Comparison of ENCODE assay signal across 11 mouse cellular contexts in genomic region chr12:69093073-69093797, GRCm38 (mm10).
DNase-seq lines count a peak whose midpoint lies in the region; ATAC-seq and TF ChIP-seq lines count a peak whose summit lies in the region.
"Had no signal": no experiment of that assay in that cellular context is flagged by ENCODE, and none has a peak within 500 bp of the region (broad histone marks: within the 10 kb centered on the region; RNA-seq: fewer than 3 reads in every experiment).

No protein-coding gene starts in this region.

- H3K9me3 ChIP-seq in heart, postnatal 0 days (replicated peaks; ENCODE audit: control insufficient read depth, low read length): no peaks in the 10 kb centered on the region
- no peaks in the 10 kb centered on the region for H3K9me3 ChIP-seq in midbrain, postnatal 0 days (ENCODE audit: low read length)
- no peaks in the 10 kb centered on the region for H3K9me3 ChIP-seq in midbrain, embryonic 16.5 days (replicated peaks; ENCODE audit: control insufficient read depth, low read length, poor library complexity, severe bottlenecking)

- no peak for TF ChIP-seq EP300 in heart, postnatal 0 days (IDR thresholded peaks at IDR 0.05; ENCODE audit: low read depth)

- WGBS in heart, postnatal 0 days: 62% methylated on average over 13 of the region's 13 CpGs
- 71% methylated on average over 13 of the region's 13 CpGs for WGBS in midbrain, postnatal 0 days
- WGBS in midbrain, embryonic 16.5 days: 70% methylated on average over 13 of the region's 13 CpGs

- no peaks in the 10 kb centered on the region for H3K27me3 ChIP-seq in heart, postnatal 0 days (ENCODE audit: control insufficient read depth, insufficient read depth, low read length)
- H3K27me3 ChIP-seq in midbrain, postnatal 0 days (ENCODE audit: insufficient read depth, low read length): no peaks in the 10 kb centered on the region
- no peaks in the 10 kb centered on the region for H3K27me3 ChIP-seq in midbrain, embryonic 16.5 days (ENCODE audit: control insufficient read depth, insufficient read depth, low read depth, low read length)

- no peak overlapping the region for H3K9ac ChIP-seq in heart, postnatal 0 days (replicated peaks; ENCODE audit: low read depth, low read length)
- H3K9ac ChIP-seq in midbrain, postnatal 0 days (replicated peaks; ENCODE audit: low read length, poor library complexity, severe bottlenecking): no peak overlapping the region
- no peak overlapping the region for H3K9ac ChIP-seq in midbrain, embryonic 16.5 days (ENCODE audit: low read depth, low read length)

- no peaks in the 10 kb centered on the region for H3K36me3 ChIP-seq in heart, postnatal 0 days (replicated peaks; ENCODE audit: control insufficient read depth, insufficient read depth, low read length)
- H3K36me3 ChIP-seq in midbrain, postnatal 0 days (ENCODE audit: insufficient read depth, low read length): no peaks in the 10 kb centered on the region
- H3K36me3 ChIP-seq in midbrain, embryonic 16.5 days (ENCODE audit: control insufficient read depth, insufficient read depth, low read length): no peaks in the 10 kb centered on the region

- no peak overlapping the region for H3K27ac ChIP-seq in heart, postnatal 0 days (ENCODE audit: low read depth)
- H3K27ac ChIP-seq in midbrain, postnatal 0 days (ENCODE audit: low read depth, low read length): no peak overlapping the region
- H3K27ac ChIP-seq in midbrain, embryonic 16.5 days (ENCODE audit: low read length): no peak overlapping the region

- 0 out of 2 replicates have a peak, but pooled peaks have one; percentile 12 for TF ChIP-seq CTCF in heart, postnatal 0 days (IDR thresholded peaks at IDR 0.05; ENCODE audit: low read depth)
- TF ChIP-seq CTCF in midbrain, postnatal 0 days (IDR thresholded peaks at IDR 0.05): peak; percentile 71

- intact Hi-C loops in heart, postnatal 10 days (cut with DNase I): no loop called here

- DNase-seq in heart, postnatal 0 days (ENCODE audit: low spot score): no peak
- no peak for DNase-seq in heart, postnatal 10 days
- peak; percentile 41 for DNase-seq in midbrain, postnatal 0 days (ENCODE audit: low spot score)
- DNase-seq in R1 (ENCODE audit: low read depth, low spot score): peak; percentile 57
- DNase-seq in thymus, postnatal 14 days: peak; percentile 20
- no peak for DNase-seq in neural tube, embryonic 10.5 days (ENCODE audit: extremely low spot score, low spot score)
- DNase-seq in kidney, adult 8-10 months: no peak
- DNase-seq: cerebellum, postnatal 25 days; layer of hippocampus, adult 9-11 months; lung, postnatal 14 days had no signal

- H3K4me3 ChIP-seq in heart, postnatal 0 days (ENCODE audit: low read depth, low read length): no peak overlapping the region
- no peak overlapping the region for H3K4me3 ChIP-seq in midbrain, postnatal 0 days (ENCODE audit: low read depth, low read length)
- no peak overlapping the region for H3K4me3 ChIP-seq in midbrain, embryonic 16.5 days (ENCODE audit: low read depth, low read length)

- no peak overlapping the region for H3K4me2 ChIP-seq in heart, postnatal 0 days (ENCODE audit: low read depth, low read length)
- no peak overlapping the region for H3K4me2 ChIP-seq in midbrain, postnatal 0 days (ENCODE audit: low read depth, low read length, poor library complexity, severe bottlenecking)
- no peak overlapping the region for H3K4me2 ChIP-seq in midbrain, embryonic 16.5 days (ENCODE audit: low read length)

- no peaks in the 10 kb centered on the region for H3K4me1 ChIP-seq in heart, postnatal 0 days (ENCODE audit: control insufficient read depth, insufficient read depth)
- no peaks in the 10 kb centered on the region for H3K4me1 ChIP-seq in midbrain, postnatal 0 days (ENCODE audit: insufficient read depth, low read length)
- H3K4me1 ChIP-seq in midbrain, embryonic 16.5 days (ENCODE audit: control insufficient read depth, insufficient read depth, low read length): no peaks in the 10 kb centered on the region

- ATAC-seq in heart, postnatal 0 days (ENCODE audit: insufficient read depth, low read depth): no peak
- no peak for ATAC-seq in midbrain, postnatal 0 days (ENCODE audit: low FRiP score)
- ATAC-seq in midbrain, embryonic 16.5 days: no peak

Comparison
In these comparisons a context has a peak if more than half of its experiments do, and no peak if none do; other contexts are left out.
1. DNase-seq: peak in midbrain, postnatal 0 days (single experiment), R1 (single experiment) and thymus, postnatal 14 days (single experiment); none in heart, postnatal 0 days (single experiment), heart, postnatal 10 days (0 of 2), neural tube, embryonic 10.5 days (single experiment) and kidney, adult 8-10 months (0 of 2).